Mouse (Mus musculus) embryonic fibroblast, embryonic 13.5 days (primary cell): ENCODE data around the gene Pan3. TPM values are rescaled to one million over a fixed set of nuclear protein-coding genes. Genes with fewer than 3 reads are reported as not detected.

Experiments used
- H3K27ac ChIP-seq: 2 replicates; pipeline ENCODE4 v1.5.1; 2012; ENCODE audit warnings: low read length, control low read depth, inconsistent platforms; ENCODE audit not compliant: insufficient read depth
- H3K4me1 ChIP-seq: 2 replicates; pipeline ENCODE4 v1.6.1; 2011; ENCODE audit warnings: low read length; ENCODE audit not compliant: control insufficient read depth, insufficient read depth
- H3K4me3 ChIP-seq: 2 replicates; pipeline ENCODE4 v1.5.1; 2011; ENCODE audit warnings: mild to moderate bottlenecking, control low read depth, low read length; ENCODE audit not compliant: insufficient read depth
- CTCF ChIP-seq: IDR thresholded peaks from 2 replicates; pipeline ENCODE4 v1.5.1; 2011; ENCODE audit warnings: mild to moderate bottlenecking, control low read depth, low read length, moderate library complexity, borderline replicate concordance; ENCODE audit not compliant: insufficient read depth
- POLR2A ChIP-seq: IDR thresholded peaks from 2 replicates; pipeline ENCODE4 v1.6.1; 2011; ENCODE audit warnings: low read depth, mild to moderate bottlenecking, control low read depth, low read length, moderate library complexity
- polyA plus RNA-seq: library from polyadenylated mRNA; stranded (reverse); fragments of >200 nt; gene quantifications from 2 replicates; pipeline ENCODE4 v1.2.4, GENCODE M21; 2011; ENCODE audit warnings: low read depth; ENCODE audit not compliant: missing spikeins, insufficient read length

Pan3 gene
- polyA plus RNA-seq: 70.4 and 105 TPM in 2 replicates

DNA sequence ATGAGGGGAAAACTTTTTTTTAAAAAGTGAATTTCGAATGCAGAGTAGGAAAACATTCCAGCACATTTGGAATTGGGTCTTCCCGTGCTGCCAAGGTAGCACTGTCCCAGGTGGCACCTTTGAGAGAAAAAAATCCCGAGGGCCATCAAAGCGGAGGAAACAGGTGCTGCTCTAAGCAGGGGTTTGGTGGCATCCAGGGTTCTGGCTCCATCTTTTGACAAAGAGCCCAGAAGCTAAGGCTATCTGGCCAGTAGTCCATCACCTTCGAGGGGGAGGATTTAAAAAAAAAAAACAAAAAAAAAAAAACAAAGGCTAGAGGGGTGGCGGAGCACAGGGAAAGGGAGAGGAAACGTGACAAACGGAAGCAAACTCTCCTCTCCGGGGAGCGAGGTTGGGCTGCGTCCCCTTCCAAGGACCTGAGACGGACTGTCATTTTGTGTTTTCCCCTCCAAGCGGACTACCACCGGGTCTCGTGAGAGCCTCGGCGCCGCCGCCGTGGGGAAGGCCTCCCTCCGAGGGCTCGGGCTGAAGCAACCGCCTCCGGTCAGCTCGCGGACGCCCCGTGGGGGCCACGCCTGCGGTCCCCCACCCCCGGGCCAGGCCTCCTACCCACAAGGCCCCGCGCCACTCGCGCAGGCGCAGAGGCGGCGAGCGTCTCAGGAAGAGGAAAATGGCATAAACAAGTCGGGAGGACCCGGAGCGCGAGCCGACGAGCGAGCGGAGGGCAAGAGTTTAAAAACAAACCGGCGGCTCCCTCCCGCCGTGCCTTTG is at the start of gene Pan3:
Gene Pan3 (plus strand): TSS at position 627 of the 771 bp plus-strand sequence.
- H3K4me3 ChIP-seq: peak within 1 kb of the TSS; percentile 91
- H3K4me1 ChIP-seq: peaks cover 10% of the 10 kb centered on the region; the same call in 1 of the 2 replicates
- peak within 1 kb of the TSS; percentile 90 for H3K27ac ChIP-seq
- TF ChIP-seq POLR2A: peak; percentile 85; the same call in 1 of the 2 replicates
- no peak for TF ChIP-seq CTCF

DNA sequence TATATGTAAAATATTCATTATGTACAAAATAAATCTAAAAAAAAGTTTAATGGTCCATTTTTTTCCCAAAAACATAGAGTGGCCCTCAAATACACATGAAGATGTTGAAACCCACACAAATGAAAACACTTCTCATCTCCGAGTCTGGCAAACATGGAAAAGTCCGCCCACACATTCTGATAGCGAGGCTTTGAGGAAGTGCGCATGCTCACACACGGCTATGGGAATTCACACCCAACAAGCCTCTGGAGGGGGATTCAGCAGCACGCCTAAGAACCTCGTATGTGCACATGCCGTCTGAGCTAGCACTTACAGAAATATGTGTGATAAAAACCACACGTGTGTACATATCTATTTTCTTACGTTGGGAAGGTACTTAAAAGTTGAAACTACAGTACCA is 48.6 kb upstream of the Pan3 start:
- Histone ChIP-seq H3K4me3 (no peak overlapping the region), H3K4me1 (no peaks in the 10 kb centered on the region), H3K27ac (no peak overlapping the region)
- TF ChIP-seq CTCF (no peak), POLR2A (no peak)

DNA sequence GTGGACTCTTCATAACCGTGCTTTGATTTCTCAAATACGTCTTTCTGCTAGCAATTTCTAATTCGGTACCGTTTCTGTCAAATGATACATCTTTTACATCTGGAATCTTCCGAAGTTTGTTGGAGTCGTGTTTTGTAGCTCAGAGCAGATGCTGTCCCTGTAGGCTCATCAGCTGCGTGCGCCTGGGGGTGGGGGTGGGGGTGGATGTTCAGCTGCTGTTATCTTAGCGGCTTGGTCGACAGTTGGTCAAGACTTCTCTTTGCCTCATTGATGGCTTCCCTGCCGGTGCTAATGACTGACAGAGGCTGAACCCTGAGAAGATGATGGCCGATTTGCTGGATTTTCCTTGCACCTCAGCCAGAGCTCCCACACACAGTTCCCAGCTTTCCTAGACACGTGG is 43.1 kb upstream of the Pan3 start:
- no peak for TF ChIP-seq CTCF
- no peak for TF ChIP-seq POLR2A

DNA sequence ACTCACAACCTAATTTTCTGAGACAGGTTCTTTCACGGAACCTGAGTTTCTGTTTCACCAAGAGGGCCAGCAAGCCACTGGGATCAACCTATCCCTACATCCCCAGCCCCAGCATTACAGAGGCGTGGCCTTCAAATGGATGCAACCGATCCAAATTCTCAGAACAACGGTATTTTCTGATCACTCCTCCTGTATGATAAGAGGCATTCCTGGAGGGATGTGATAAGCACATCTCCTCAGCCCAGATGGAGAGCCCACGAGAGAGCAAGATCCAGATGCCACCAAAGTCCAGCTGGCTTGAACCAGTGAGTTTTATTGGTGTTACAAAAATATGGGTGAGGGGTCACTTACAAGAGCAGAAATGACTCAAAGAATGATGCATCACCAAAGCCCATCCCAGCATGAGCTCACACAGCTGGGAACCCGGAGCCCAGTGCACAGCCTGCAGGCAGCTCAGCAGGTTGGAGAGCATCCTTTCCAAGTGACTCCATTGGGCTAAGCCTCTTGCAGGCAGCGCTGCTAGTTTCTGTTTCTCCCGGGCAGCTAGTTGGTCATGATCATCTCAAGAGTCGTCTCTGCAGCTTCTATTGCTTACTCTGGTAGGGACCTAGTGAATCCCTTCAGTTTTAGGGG is 41.5 kb upstream of the Pan3 start:
- no peaks in the 10 kb centered on the region for H3K4me1 ChIP-seq
- H3K4me3 ChIP-seq: no peak overlapping the region
- H3K27ac ChIP-seq: no peak overlapping the region
- TF ChIP-seq CTCF: no peak

More for the DNA sequence above, 43.1 kb upstream of the Pan3 start:
- no peaks in the 10 kb centered on the region for H3K4me1 ChIP-seq
- no peak overlapping the region for H3K4me3 ChIP-seq
- no peak overlapping the region for H3K27ac ChIP-seq

DNA sequence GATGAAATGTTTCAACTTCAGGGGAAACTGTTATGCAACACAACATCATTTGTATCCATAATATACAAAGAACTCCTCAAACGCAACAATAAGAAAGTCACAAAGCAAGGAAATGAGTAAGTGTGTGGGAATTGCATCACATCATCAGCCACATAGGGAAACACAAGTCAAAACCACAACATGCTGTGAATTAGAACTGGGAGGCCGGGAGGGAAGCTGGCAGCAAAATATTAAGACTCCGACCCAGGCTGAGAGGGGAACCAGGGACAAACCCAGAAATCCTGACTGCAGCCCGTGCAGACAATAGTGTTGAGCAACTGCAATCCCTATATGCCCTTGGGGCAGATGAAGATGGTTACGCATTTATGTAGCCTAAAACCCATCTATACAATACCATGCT is 40.9 kb upstream of the Pan3 start:
- TF ChIP-seq POLR2A (no peak), CTCF (no peak)
- no peaks in the 10 kb centered on the region for H3K4me1 ChIP-seq

DNA sequence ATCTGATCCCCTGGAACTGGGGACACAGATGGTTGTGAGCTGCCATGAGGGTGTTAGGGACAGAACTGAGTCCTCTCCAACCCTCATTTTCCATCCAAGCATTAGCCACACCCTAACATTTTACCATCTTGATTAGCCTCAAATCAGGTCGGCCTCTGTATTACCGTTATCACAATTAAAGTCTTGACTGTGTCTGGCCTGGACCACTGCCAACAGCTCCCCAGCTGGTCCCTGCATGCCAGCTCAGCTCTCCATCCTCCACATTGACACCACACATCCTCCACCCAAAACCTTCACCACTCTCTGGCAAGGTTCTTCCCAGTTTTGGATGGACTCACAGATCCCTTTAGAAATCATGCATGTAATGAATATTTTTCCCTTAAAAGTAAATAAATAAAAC is 39.2 kb upstream of the Pan3 start:
- no peaks in the 10 kb centered on the region for H3K4me1 ChIP-seq
- no peak overlapping the region for H3K27ac ChIP-seq
- no peak overlapping the region for H3K4me3 ChIP-seq
- TF ChIP-seq POLR2A: no peak
- no peak for TF ChIP-seq CTCF

More for the DNA sequence above, 40.9 kb upstream of the Pan3 start:
- no peak overlapping the region for H3K27ac ChIP-seq
- H3K4me3 ChIP-seq: no peak overlapping the region

DNA sequence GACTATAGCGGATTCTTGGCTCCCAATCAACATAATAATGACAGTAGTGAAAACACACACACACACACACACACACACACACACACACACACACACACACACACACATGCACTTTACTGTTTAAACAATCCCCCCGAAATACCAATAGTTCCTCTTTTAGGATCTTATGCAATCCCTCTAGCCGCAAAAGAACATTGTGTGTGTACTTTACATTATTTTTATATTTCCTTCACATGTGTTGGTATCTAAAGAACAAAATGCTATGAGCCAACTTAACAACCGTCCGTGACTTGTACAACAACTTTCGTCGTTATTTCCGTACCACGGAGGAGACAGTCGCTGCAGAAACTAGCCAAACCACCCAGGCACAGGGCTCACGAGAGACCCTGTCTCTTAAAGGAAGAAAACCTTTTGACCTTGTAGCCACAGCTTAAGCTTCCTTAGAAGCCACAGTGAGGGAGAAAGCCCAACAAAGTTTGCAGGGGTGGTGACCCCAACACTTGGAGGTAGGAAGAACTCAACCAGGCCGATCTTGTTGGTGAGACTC is 37.2 kb upstream of the Pan3 start:
- Histone ChIP-seq H3K27ac (no peak overlapping the region), H3K4me1 (no peaks in the 10 kb centered on the region), H3K4me3 (no peak overlapping the region)
- TF ChIP-seq POLR2A (no peak), CTCF (no peak)

DNA sequence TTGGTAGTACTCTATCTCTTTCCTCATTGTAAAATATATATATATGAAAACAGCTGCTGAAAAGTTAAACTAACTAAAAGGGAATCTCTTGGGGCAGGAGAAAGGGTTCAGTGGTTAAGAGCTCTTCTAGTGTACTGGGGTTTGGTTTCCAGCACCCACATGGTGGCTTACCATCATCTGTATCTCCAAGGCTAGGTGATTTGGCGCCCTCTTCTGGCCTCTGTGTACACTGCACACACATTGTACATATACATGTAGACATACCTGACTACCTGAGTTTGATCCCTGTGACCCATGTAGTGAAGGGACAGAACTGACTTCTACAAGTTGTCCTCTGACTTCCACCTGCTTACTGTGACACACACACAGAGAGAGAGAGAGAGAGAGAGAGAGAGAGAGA is 34.9 kb upstream of the Pan3 start:
- H3K4me3 ChIP-seq: no peak overlapping the region
- no peak for TF ChIP-seq POLR2A
- no peak for TF ChIP-seq CTCF
- H3K27ac ChIP-seq: no peak overlapping the region
- H3K4me1 ChIP-seq: no peaks in the 10 kb centered on the region

DNA sequence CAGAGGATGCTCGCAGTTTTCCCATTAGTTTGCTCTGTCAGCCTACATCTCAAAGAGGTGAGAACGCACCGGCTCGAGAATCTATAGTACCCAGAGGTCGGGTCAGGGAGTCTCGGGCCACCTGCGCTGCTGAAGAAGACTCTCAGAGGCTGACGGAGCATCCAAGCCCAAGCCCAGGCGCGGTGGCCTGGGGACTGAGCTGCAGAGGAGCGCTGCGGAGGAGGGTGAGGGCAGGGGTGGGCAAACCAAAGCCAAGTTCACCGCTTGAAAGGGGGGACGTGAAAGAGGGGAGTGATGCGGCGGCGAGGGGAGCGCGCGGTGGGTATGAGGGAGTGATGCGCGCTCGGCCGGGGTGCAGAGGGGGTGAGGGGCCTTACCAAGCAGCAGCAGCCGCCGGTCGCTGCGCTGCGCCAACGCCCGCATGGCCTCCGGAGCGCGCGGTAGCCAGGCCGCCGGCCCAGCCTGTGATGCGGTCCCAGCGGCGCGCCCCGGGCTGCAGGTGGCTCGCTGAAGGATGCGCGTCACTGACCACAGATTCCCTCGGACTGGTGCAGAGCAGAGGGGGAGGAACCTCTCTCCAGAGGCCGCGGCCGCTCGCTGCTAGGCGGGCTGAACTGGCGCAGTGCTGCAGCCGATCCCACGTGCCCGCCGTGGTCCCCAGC is 30.0 kb upstream of the Pan3 start, which contains the start of gene Flt3:
Gene Flt3 (minus strand): TSS at position 647 of the 662 bp plus-strand sequence.
- Histone ChIP-seq H3K27ac (no peak within 1 kb of the TSS), H3K4me3 (peak within 1 kb of the TSS; percentile 3; the same call in 1 of the 2 replicates), H3K4me1 (no peaks in the 10 kb centered on the region; the same call in 1 of the 2 replicates)
- TF ChIP-seq CTCF (no peak), POLR2A (no peak)

DNA sequence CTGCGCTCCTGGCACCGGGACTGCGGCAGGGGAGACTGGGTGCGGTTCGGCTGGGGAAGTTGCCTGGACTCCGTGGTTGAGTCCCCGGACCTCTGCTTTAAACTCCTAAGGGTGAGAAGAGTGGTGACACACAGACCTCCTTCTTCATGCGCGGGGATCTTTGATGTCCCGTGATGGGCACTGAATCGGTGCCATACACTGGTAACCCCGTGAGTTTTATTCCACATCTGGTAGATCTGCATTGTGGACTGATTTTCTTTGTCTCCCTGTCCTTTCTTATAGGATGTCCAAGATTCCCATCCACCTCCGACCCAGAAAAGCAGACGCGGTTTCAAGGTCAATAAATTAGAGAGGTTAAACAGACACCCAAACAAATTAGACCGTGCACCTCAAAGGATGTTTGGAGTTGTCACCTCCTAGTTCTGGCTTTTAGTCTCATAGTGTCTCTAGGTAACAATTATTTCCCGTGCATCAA is 29.4 kb upstream of the Pan3 start:
- Histone ChIP-seq H3K27ac (no peak overlapping the region), H3K4me3 (peak overlapping the region; percentile 3; the same call in 1 of the 2 replicates), H3K4me1 (no peaks in the 10 kb centered on the region; the same call in 1 of the 2 replicates)
- TF ChIP-seq CTCF: no peak
- TF ChIP-seq POLR2A: no peak
